Mouse (Mus musculus): ENCODE results near the gene Azin2.

GRCm38 (mm10) chr4:129000786-129001185 lies 38.5 kb upstream of the Azin2 start:
- TF ChIP-seq GATA1 (IDR thresholded peaks at IDR 0.05; ENCODE audit: low read depth, low read length) (no peak), USF1 (IDR thresholded peaks at IDR 0.05; ENCODE audit: low read depth, low read length) (no peak)

Data from MEL (cell line).